Mouse (Mus musculus) heart, postnatal 0 days (tissue): ENCODE measurements around the gene Fam47e.

Experiments
- CTCF ChIP-seq: IDR thresholded peaks from 2 replicates; pipeline ENCODE4 v1.5.1; 2016; ENCODE audit warnings: antibody characterized with exemption, control low read depth, low read depth
- EP300 ChIP-seq: IDR thresholded peaks from 2 replicates; pipeline ENCODE4 v1.6.1; 2016; ENCODE audit warnings: antibody characterized with exemption, low read depth

DNA sequence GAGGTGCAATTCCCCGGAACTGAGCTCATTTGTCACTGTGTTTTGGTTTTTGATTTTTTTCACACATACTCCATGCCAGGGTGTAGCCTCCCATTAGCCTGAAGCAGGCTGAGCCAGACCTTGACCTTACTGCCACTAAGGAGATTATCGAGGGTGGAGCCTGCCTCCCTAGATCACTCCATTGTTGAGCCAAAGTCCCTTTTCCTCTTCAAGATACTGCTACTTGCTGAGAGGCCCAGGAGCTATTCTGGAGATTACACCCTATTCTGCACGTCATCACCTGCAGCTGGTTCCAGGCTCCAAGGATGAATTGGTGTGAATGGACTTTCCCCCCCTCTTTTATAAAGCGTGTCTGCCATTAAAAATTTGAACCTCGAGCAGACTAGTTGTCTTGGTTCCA lies 42.8 kb upstream of the Fam47e start:
- TF ChIP-seq CTCF (no peak), EP300 (no peak)
